Mouse (Mus musculus) hindbrain, embryonic 13.5 days (tissue): ENCODE results near the gene Efhb. TPM values are rescaled to one million over a fixed set of nuclear protein-coding genes. Genes with fewer than 3 reads are reported as not detected.

Source experiments
- ATAC-seq: fragments of 200-750 bp; cut with Nextera tagmentation; 2 replicates; pipeline ENCODE4 v1.8.0; 2017; ENCODE audit warnings: moderate TSS enrichment; ENCODE audit not compliant: low FRiP score
- H3K27ac ChIP-seq: fragments of 300-500 bp; sonication (generic); 2 replicates; pipeline ENCODE4 v1.5.1; 2015; ENCODE audit warnings: inconsistent platforms, mild to moderate bottlenecking, moderate library complexity
- H3K27me3 ChIP-seq: fragments of 300-500 bp; sonication (generic); 2 replicates; pipeline ENCODE4 v1.6.1; 2015; ENCODE audit warnings: mild to moderate bottlenecking, inconsistent platforms
- H3K36me3 ChIP-seq: fragments of 300-500 bp; sonication (generic); 2 replicates; pipeline ENCODE4 v1.6.1; 2015; ENCODE audit warnings: mild to moderate bottlenecking, inconsistent platforms
- H3K4me1 ChIP-seq: fragments of 300-500 bp; sonication (generic); replicated peaks from 2 replicates; pipeline ENCODE4 v1.6.1; 2015; ENCODE audit warnings: inconsistent platforms
- H3K4me2 ChIP-seq: fragments of 300-500 bp; sonication (generic); 2 replicates; pipeline ENCODE4 v1.6.1; 2015; ENCODE audit warnings: inconsistent platforms, mild to moderate bottlenecking, moderate library complexity
- H3K4me3 ChIP-seq: fragments of 300-500 bp; sonication (generic); 2 replicates; pipeline ENCODE4 v1.5.1; 2015; ENCODE audit warnings: mild to moderate bottlenecking, inconsistent platforms
- H3K9ac ChIP-seq: fragments of 300-500 bp; sonication (generic); 2 replicates; pipeline ENCODE4 v1.6.1; 2015; ENCODE audit warnings: mild to moderate bottlenecking, inconsistent platforms
- H3K9me3 ChIP-seq: fragments of 300-500 bp; sonication (generic); 2 replicates; pipeline ENCODE4 v1.6.1; 2016; ENCODE audit warnings: inconsistent platforms
- WGBS: fragments of 180-500 bp; shearing (Covaris S2); methylation state at CpG from one replicate; pipeline ENCODE4 v1.1.7; 2015; 5-methylcytosine and 5-hydroxymethylcytosine counted together
- polyA plus RNA-seq: library from polyadenylated mRNA; unstranded; fragments of >200 nt; fragmentation: Nextera tagmentation; extraction: Ambion mirVana; gene quantifications from 2 replicates; pipeline ENCODE4 v1.2.1, GENCODE M21; 2015

Gene Efhb
- polyA plus RNA-seq, 1 experiment from 2014 or later = 1.6 TPM

DNA sequence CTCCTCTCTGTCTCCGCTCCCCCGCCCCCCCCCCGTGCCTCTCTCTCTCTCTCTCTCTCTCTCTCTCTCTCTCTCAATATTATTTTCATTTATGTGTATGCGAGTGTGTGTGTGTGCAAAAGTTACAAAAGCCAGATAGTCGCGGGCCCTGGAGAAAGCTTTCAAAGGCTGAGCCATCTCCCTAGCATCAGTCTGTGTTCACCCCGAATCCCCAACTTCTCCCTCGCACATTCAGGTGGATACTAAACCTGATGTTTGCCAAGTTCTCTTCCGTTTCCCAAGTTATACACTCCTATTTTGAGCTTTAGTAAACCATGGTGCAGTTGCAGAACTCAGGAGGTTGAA lies 347 bp upstream of the Efhb start:
- Histone ChIP-seq H3K36me3 (no peaks in the 10 kb centered on the region), H3K9me3 (no peaks in the 10 kb centered on the region), H3K4me2 (peak overlapping the region; percentile 69), H3K9ac (peak overlapping the region; percentile 63), H3K27me3 (no peaks in the 10 kb centered on the region), H3K27ac (no peak overlapping the region), H3K4me3 (peak overlapping the region; percentile 44), H3K4me1 (peaks cover 12% of the 10 kb centered on the region)
- WGBS = 22% methylated on average over 8 of the region's 9 CpGs
- peak; percentile 59 for ATAC-seq

DNA sequence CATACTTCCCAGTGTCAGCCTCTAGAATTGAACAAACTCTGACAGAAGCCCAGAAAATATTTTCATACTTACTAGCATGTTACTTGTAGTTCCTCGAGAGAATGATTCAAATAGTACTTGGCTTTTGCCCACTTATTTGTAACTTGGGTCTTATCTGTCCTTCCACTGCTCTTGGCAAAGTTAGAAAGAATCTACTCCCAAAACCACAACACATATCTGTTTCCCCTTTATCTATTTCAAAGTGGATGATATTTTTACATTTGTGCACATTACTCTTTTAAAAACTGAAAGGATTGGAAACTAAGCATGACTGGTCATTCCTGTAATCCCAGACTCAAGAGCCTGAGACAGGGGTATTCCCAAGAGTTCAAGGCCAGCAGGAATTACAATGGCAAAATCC lies 6.4 kb downstream of the Efhb start:
- Histone ChIP-seq H3K4me1 (no peaks in the 10 kb centered on the region), H3K4me2 (no peak overlapping the region), H3K27me3 (no peaks in the 10 kb centered on the region), H3K36me3 (no peaks in the 10 kb centered on the region), H3K27ac (no peak overlapping the region), H3K4me3 (no peak overlapping the region), H3K9me3 (no peaks in the 10 kb centered on the region), H3K9ac (no peak overlapping the region)
- no peak for ATAC-seq
- 85% methylated on average over 1 of the region's 1 CpGs for whole genome bisulfite sequencing

DNA sequence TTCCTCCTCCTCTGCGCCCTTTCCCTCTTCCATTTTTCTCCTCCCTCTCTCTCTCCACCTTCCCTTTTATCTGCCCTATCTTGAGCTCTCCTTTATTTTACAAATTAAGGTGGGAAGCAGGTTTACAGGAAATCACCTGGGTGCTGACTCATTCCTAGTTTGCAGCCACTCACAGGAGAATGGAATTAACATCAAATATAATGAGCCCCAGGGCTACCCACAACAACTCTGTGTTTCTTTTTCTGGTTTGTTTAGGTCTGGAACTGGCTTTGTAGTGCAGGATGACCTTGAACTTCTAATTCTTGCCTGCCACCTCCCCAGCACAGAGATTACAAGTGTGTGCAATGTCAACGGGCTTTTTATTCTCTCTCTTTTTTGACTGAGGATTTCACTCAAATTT lies 7.0 kb downstream of the Efhb start:
- no peak for ATAC-seq
- no peak overlapping the region for H3K9ac ChIP-seq
- no peaks in the 10 kb centered on the region for H3K27me3 ChIP-seq
- no peaks in the 10 kb centered on the region for H3K36me3 ChIP-seq
- H3K4me1 ChIP-seq = no peaks in the 10 kb centered on the region
- H3K27ac ChIP-seq = no peak overlapping the region
- H3K4me2 ChIP-seq = no peak overlapping the region
- no peaks in the 10 kb centered on the region for H3K9me3 ChIP-seq
- H3K4me3 ChIP-seq = no peak overlapping the region
- 82% methylated on average over 2 of the region's 2 CpGs for WGBS

DNA sequence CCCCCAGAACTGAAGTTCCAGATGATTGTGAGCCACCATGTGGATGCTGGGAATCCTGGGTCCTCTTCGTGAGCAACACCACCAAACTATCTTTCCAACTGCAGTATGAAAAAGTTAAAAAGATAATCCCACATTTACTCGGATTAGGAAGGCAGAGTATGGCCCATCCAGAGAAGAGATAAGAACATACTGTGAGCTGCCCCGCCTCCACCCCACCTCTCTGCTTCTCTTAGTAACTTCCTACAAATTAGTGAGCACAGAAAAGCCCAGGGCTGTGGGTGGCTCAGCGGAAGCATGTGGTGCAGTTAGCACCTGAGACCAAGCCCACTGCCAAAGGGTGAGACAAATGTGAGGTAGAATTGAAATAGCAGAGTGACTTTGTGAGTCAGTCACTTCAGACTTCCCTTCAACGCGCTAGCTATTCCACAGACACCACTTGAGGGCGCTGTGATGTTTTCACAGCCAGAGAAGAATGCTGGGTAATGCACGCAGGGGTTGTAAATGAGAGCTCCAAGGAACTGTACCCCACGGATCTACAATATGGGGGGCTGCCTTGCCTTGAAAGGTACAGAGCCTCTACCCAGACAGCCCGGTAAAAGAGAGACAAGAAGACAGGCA lies 60.3 kb downstream of the Efhb start:
- no peak; the same call in 1 of the 2 replicates for ATAC-seq
- no peak overlapping the region for H3K27ac ChIP-seq
- no peak overlapping the region for H3K9ac ChIP-seq
- H3K4me2 ChIP-seq = no peak overlapping the region
- no peaks in the 10 kb centered on the region for H3K9me3 ChIP-seq
- H3K36me3 ChIP-seq = no peaks in the 10 kb centered on the region
- H3K4me3 ChIP-seq = no peak overlapping the region
- no peaks in the 10 kb centered on the region for H3K27me3 ChIP-seq
- WGBS = 42% methylated on average over 10 of the region's 10 CpGs
- H3K4me1 ChIP-seq = no peaks in the 10 kb centered on the region

DNA sequence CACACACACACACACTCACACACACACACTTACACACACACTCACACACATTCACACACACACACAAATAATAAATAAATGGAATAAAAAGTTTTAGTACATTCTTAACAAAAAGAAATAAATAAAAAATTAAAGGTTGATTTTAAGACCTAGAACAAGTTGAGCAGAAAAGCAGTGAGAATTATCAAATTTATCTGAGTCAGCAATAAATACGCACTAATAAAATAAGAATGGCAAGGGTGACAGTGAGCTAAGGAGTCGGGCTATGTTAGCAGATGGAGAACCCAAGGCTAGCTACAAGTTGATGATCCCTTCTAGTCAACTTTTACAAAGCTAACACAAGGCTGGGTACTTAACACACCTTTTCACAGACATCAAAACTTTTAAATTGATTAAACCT lies 69.9 kb downstream of the Efhb start:
- Histone ChIP-seq H3K27me3 (no peaks in the 10 kb centered on the region), H3K36me3 (no peaks in the 10 kb centered on the region), H3K9me3 (no peaks in the 10 kb centered on the region), H3K9ac (no peak overlapping the region), H3K4me1 (no peaks in the 10 kb centered on the region), H3K4me3 (no peak overlapping the region), H3K27ac (no peak overlapping the region), H3K4me2 (no peak overlapping the region)
- no peak for ATAC-seq
- 96% methylated on average over 2 of the region's 2 CpGs for WGBS

DNA sequence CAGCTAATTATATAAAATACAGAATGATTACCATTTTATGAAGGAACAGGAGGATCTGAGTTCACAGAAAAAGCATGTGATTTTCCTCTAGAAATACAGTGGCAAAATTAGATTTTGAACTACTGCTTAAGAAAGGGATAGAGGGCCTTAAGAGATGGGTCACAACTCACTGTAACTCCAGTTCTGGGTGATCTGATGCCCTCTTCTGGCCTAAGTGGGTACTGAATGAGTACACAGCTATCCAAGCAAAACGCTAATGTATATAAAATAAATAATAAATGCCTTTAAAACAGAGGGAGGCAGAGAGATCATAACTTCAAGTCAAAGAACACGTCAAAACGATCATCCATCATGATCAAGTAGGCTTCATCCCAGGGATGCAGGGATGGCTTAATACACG lies 73.6 kb downstream of the Efhb start:
- Histone ChIP-seq H3K27ac (no peak overlapping the region), H3K4me2 (no peak overlapping the region), H3K9me3 (no peaks in the 10 kb centered on the region), H3K36me3 (no peaks in the 10 kb centered on the region), H3K27me3 (no peaks in the 10 kb centered on the region), H3K9ac (no peak overlapping the region), H3K4me1 (no peaks in the 10 kb centered on the region), H3K4me3 (no peak overlapping the region)
- WGBS = 45% methylated on average over 4 of the region's 4 CpGs
- no peak for ATAC-seq

DNA sequence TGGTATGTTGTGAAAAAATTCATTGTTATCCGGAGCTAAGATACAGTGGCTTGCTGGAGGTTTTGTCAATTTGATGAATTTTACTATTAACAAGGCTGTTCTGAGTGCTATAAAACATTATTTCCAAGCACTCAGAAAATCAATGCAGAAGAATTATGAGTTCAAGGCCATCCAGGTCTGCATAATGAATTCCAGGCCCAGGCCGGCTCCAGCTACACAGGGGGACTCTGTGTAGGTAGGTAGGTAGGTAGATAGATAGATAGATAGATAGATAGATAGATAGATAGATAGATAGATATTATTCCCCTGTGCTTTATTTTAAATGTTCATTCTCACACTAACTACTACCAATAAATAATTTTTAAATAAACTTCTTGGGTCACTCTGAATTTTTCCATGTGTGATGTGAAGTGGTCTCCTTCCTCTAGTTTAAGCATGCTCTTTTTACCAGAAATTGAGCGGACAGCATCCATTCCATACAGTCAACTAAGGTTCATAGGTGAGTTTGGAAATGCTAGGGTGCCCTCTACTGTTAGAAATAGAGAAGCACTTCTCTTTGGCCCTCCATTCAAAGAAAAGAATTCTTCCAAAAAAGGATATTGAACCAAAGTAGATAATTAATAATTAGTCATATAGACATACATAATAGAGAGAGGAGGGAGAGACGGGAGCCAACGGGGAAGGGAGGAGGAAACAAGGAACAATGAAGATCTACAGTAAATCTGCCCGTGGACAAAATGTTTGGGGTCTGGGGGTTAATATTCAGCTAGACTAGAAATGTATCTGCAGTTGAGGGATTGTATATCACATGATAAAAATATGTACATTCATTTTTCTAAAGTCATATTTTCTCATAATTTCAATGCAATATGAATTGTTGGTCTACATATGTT lies 75.3 kb downstream of the Efhb start:
- Histone ChIP-seq H3K9ac (no peak overlapping the region), H3K4me2 (no peak overlapping the region), H3K36me3 (no peaks in the 10 kb centered on the region), H3K4me1 (no peaks in the 10 kb centered on the region), H3K4me3 (no peak overlapping the region), H3K9me3 (no peaks in the 10 kb centered on the region), H3K27ac (no peak overlapping the region), H3K27me3 (no peaks in the 10 kb centered on the region)
- 50% methylated on average over 6 of the region's 6 CpGs for WGBS
- ATAC-seq = peak; percentile 75

DNA sequence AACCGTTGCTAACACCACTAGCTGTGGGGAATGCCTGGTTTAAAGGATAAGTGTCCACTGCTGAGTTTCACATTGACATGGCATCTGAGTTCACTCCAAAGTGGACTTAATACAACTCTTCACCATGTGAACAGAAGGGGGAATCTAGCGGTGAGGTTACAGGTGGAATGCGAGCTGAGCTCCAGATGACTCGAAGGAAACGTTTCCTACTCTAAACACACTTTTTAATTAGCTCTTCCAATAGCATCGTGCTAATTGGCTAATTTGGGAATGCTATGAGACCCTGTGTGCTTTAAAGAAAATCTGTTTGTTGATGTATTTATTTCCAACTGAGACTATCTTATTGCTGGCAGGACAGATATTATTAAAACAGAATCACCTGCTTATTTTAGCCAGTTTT lies 76.3 kb downstream of the Efhb start:
- Histone ChIP-seq H3K27me3 (no peaks in the 10 kb centered on the region), H3K4me3 (no peak overlapping the region), H3K27ac (no peak overlapping the region), H3K36me3 (no peaks in the 10 kb centered on the region), H3K9ac (no peak overlapping the region), H3K4me1 (no peaks in the 10 kb centered on the region), H3K4me2 (no peak overlapping the region), H3K9me3 (no peaks in the 10 kb centered on the region)
- no peak for ATAC-seq
- 77% methylated on average over 6 of the region's 6 CpGs for WGBS

DNA sequence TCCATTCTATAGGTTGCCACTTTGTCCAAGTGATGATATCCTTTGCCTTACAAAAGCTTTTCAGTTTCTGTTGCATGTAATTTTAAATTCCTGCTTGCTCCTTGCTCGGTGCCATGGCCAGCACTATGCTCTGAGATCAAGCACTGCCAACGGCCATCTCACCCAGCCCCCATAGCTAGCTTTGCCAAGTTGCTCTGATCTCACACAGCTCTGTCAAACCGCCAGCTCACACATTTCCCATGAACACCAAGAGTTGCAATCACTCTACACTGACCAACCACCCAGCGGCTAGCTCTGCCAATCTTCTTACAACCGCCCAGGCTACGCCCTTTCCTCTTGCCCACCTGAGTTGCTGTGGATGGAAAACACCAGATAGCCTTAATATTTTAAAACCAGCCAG lies 99.0 kb downstream of the Efhb start:
- WGBS = 87% methylated on average over 6 of the region's 6 CpGs
- H3K9me3 ChIP-seq = no peaks in the 10 kb centered on the region

More for the DNA sequence above, 99.0 kb downstream of the Efhb start:
- no peak overlapping the region for H3K4me2 ChIP-seq
- no peak overlapping the region for H3K4me3 ChIP-seq
- H3K27ac ChIP-seq = no peak overlapping the region
- H3K27me3 ChIP-seq = no peaks in the 10 kb centered on the region
- H3K9ac ChIP-seq = no peak overlapping the region
- H3K4me1 ChIP-seq = no peaks in the 10 kb centered on the region
- ATAC-seq = no peak
- H3K36me3 ChIP-seq = no peaks in the 10 kb centered on the region

Other genes with a start within 250 kb of the Efhb start
- gene Rab5a, start 15.9 kb upstream of the Efhb start, polyA plus RNA-seq = 97.0 and 102 TPM in 2 replicates
- 0.39 and 0.43 TPM in 2 replicates for gene Pp2d1, start 76.1 kb upstream of the Efhb start, polyA plus RNA-seq
- gene Kat2b, start 103.5 kb upstream of the Efhb start, polyA plus RNA-seq = 8.5 and 8.9 TPM in 2 replicates
- gene Sgo1, start 226.0 kb upstream of the Efhb start, polyA plus RNA-seq = 8.3 and 9.0 TPM in 2 replicates